Mouse (Mus musculus) cerebellum, adult 11 months (tissue): ENCODE data around the gene Fosl1.
"Not testable (repeated sequence)": the region's sequence is repeated elsewhere in the genome, so short reads cannot be mapped to it uniquely, and the experiment has no call there.

Experiments
- DNase-seq: peaks from one replicate; pipeline ENCODE4 v3.0.0; 2022

Gene Fosl1

DNA sequence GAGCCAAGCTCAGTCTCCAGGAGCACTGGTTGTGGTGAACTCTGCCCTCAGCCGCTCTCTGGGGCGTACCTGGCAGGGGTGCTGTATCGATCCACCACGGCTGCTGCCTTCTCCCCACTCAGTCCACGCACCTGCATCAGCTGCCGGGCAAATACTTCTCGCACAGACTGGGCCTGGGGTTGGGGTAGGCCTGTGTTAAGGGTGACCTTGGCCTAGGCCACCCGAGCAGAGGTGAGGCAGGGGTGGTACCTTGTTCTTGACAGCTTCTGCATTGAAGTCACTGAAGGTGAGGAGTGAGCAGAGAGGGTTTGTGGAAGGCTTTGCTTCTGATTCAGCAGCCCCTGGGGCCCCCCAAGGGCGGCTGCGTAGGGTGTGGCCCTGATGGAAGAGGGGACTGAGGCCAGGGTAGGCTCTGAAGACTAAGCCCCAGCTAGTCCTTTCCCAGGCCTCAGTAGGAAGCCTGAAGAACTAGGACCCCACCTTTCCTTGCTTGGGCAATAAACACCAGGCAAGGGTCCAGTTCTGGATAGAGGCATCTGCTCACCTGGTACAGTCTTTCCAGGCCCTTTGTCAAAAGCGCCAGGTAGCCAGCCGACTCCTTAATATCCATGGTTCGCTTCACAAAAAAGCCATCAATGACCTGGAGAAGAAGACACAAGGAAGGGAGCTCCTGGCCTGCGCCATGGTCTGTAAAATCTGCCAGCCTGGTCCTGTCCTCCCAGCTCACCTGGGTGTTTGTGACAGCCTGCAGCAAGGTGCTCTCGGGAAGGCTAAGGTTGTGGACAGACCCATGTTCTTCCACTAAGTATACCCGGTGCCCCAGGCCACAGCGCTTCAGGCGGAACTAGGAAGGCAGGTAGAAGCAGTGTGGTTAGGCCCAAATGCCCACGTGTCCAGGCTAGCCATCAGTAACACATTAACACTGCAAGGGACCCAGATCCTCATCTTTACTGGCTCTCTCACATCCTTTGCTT lies 36.3 kb downstream of the Fosl1 start:
- DNase-seq: no peak

GRCm38 (mm10) chr19:5484496-5484895 lies 37.1 kb downstream of the Fosl1 start:
- no peak for DNase-seq

- peak; percentile 64 for DNase-seq
Measured at GRCm38 (mm10) chr19:5485371-5485770, 38.0 kb downstream of the Fosl1 start.

DNA sequence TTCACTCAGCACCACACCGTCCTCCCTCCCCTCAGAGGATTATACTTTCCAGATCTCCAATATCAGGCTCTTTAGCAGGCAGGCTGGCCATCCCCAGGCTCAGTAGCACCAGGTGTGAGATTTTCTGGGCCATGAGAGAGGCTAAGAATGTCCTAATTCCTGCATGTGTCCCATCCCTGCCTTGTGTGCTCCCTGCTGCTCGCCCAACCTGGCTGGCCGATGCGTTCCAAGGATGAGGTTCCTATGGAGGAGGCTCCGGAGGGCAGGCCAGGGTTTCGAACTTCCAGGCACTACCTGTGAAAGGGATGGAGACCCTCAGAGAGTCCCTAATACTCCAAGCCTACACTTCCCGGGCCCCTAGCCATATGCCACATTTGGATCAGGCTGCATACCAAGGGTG lies 38.5 kb downstream of the Fosl1 start:
- peak; percentile 84 for DNase-seq

DNA sequence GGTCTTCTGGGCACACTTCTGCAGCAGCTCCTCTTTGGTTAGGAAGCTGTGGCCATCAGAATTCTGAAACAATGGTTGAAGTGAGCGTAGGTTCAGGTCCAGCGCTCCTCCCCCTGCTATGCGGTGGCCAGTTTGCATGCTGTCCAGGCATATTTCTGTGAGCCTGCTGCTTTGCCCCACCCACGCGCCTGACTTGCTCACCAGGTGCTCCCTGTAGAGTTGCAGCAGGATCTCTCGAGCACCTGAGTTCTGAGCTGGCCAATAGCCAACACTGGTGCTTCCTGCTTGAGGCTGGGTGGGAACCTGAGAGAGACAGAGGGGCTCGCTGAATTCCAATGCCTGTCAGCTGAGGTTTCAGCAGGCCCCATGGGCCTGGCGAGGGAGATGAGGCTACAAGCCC lies 38.9 kb downstream of the Fosl1 start:
- peak; percentile 74 for DNase-seq

DNA sequence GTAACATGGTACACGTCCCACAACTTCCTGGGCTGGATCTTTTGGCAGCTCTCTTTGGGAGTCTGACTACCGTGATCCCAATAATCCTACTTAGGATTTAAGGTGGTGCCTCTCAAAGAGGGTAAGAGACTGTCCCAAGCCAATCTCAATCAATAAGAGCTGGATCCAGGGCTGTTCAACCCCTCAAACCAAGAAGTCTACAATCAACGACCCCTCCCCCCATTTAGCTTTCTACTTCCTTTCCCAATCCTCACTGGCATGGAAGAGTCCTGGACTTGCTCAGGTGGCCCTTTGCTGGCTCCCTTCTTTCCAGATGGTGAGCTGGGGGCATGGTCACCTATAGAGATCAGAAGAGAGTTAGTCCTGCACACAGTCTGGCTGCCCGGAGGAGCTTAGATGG lies 39.4 kb downstream of the Fosl1 start:
- no peak for DNase-seq

- peak; percentile 96 for DNase-seq
Measured at GRCm38 (mm10) chr19:5487768-5488550, 40.6 kb downstream of the Fosl1 start, which contains the start of gene Mus81. TSS of gene Mus81 (minus strand) at chr19:5488402.

DNA sequence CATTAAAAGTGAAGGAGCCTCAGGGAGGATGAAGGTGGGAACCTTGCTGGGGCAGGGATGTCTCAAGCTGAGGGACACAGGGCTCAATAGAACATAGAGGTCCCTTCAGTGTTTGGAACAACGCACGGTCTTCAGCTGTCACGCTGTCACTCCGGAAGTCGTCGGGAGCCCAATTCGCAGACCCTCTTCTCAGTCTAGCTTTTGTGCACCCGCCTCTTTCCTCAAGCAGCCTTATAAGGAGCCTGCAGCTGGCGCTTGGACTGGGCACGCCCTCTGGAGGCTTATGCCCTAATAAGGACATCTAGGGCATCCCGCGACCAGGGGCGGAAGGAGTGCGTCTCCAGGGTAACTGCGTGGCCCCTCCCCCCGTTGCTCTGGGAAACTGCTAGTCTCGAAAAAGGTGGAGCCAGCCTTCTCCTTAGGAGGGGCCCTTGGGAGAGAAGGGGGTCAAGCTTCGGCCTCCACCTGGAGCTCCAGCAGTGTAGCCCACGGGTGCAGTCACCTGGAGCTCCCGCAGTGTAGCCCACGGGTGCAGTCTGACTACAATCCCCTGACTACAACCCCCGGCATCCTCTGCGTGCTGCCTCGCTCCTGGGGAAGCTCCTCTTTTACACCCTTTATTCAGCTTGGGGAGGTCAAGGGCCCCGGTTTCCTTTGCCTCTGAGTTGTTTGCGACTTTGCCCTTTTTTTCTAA lies 41.7 kb downstream of the Fosl1 start:
- peak; percentile 92 for DNase-seq

- DNase-seq: not testable (repeated sequence)
Measured at GRCm38 (mm10) chr19:5489721-5490120, 42.4 kb downstream of the Fosl1 start.

- peak; percentile 90 for DNase-seq
Measured at GRCm38 (mm10) chr19:5490313-5490897, 43.1 kb downstream of the Fosl1 start, which contains the start of gene Cfl1. TSS of gene Cfl1 (plus strand) at chr19:5490455.

DNA sequence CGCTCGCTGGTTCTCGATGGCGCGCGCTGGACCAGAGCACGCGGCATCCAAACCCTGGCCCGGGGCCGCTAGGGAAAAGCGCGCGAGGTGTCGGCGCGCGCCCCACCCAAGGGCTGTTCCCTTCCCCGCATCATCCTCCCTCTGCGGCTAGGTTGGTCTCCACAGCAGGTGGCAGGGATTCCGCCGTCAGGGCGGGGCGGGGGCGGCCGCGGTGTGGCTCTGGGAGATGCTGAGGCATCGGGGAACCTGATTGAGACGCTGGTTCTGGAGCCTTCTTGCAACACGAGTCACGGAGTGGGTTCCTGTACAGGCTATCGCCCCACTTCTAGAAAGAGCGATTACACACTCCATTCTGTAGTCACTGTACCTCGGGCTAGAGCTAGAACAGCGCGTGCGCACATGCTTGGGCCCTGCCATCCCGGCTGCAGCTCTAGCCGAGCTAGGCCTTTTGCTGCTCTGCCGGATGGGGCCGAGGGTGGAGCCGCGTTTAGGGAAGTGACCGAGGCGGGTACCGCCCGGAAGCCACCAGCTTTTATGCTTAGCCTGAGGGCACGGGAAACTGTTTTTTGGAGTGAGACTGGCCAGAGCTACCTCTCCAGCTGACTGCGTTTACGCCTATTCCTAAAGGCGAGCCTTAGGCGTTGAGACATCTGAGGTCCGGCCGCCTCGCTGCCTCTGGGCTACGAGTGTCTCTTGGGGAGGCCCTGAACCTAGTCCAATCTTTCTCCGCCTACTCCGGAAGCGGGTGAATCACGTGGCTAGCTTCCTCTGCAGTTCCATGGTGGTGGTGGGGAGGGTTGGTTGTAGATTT lies 43.8 kb downstream of the Fosl1 start:
- DNase-seq: peak; percentile 79

DNA sequence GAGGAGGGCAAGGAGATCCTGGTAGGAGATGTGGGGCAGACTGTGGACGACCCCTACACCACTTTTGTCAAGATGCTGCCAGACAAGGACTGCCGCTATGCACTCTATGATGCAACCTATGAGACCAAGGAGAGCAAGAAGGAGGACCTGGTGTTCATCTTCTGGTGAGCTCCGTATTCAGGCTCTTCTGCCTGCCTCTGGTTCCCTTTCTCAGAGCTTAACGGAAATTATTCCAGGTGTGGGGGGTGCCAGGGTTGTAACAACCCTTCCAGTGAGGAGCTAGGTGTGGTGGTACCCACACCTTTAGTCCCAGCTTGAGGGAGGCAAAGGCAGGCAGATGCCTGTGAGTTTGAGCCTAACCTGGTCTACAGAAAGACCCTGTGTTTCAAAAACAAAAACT lies 45.3 kb downstream of the Fosl1 start:
- DNase-seq: no peak

GRCm38 (mm10) chr19:5493301-5493721 lies 46.0 kb downstream of the Fosl1 start:
- not testable (repeated sequence) for DNase-seq

GRCm38 (mm10) chr19:5494314-5494713 lies 47.0 kb downstream of the Fosl1 start:
- DNase-seq: no peak

GRCm38 (mm10) chr19:5495353-5496051 lies 48.2 kb downstream of the Fosl1 start:
- DNase-seq: no peak

DNA sequence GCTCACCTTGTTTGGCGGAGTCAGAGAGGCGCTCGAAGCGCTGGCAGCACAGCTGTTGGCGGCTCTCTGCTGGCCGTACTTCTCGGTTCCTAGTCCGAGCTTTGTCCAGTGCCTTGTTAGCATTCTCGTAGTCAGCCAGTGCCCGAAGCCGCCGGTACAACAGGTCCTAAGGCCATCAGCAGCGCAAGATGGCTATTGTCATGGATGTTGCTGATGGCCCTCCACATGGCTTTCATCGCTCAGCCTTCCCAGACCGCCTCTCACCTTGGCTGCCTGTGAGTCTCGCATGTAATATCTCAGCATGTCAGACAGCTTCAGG lies 48.7 kb downstream of the Fosl1 start:
- DNase-seq: no peak

DNA sequence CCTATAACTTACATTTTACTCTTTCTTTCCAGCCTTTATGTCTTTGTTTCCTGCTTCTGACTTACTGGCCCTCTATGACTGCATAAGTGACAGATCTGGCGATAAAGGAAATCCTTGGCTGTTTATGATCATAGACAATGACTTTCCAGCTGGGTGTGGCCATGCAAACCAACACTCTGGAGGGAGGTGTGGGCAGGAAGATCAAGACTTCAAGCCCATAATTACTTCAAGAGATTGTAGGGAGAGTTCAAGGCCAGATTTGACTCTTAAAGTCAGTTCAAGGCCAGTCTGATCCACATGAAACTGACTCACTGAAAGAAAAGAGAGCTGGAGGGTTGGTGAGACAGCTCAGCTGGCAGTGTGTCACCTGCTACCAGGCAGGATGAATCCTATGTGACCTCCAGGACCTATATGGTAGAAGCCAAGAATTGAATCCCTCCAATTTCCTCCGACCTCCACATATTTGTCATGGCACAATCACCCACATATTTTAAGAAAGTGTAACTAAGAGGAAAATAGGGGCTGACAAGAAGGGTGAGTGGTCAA lies 53.1 kb downstream of the Fosl1 start:
- DNase-seq: no peak

- no peak for DNase-seq
Measured at GRCm38 (mm10) chr19:5503687-5504086, 56.3 kb downstream of the Fosl1 start, which contains the start of gene 1700020D05Rik. TSS of gene 1700020D05Rik (minus strand) at chr19:5503787.
